Mouse (Mus musculus) myocyte (in vitro differentiated cells): ENCODE measurements around the gene Igsf23.

ENCODE experiments used
- POLR2A ChIP-seq: IDR thresholded peaks from one replicate; pipeline ENCODE4 v1.6.1; 2011; ENCODE audit warnings: low read depth, mild to moderate bottlenecking, control low read depth, moderate library complexity; ENCODE audit not compliant: insufficient read length
- SRF ChIP-seq: IDR thresholded peaks from one replicate; pipeline ENCODE4 v1.6.1; 2011; ENCODE audit warnings: low read depth; ENCODE audit not compliant: control insufficient read depth, insufficient read length
- TCF12 ChIP-seq: IDR thresholded peaks from one replicate; pipeline ENCODE4 v1.6.1; 2011; ENCODE audit warnings: mild to moderate bottlenecking, control low read depth; ENCODE audit not compliant: poor library complexity, insufficient read depth, severe bottlenecking
- TCF3 ChIP-seq: IDR thresholded peaks from one replicate; pipeline ENCODE4 v1.6.1; 2011; ENCODE audit warnings: low read depth, control low read depth; ENCODE audit not compliant: insufficient read length

DNA sequence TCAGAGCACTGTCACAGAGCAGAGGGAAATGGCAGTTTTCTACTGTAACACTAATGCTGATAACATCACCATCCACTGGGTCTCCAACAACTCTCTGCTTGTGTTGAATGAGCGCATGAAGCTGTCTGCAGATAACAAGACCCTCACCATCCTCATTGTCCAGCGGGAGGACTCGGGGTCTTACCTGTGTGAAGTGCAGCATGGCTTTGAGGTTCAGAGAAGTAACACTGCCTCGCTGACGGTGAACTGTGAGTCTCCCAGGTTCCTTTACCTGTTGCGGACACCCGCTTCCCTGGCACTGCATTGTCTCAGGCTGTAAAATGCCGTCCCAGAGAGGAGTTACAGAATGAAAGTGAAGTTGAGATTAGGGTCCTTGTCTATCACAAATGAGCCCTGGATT is 19.6 kb upstream of the Igsf23 start:
- TF ChIP-seq TCF12 (no peak), SRF (no peak), POLR2A (no peak), TCF3 (no peak)
